Mouse (Mus musculus): ENCODE measurements at regions not wholly inside any gene's neighbourhood (a gene's known extent, or its start where the extent isn't known, plus 50 kb on each side); places are given as distances from the start of the nearest gene placed in this dataset.

DNA sequence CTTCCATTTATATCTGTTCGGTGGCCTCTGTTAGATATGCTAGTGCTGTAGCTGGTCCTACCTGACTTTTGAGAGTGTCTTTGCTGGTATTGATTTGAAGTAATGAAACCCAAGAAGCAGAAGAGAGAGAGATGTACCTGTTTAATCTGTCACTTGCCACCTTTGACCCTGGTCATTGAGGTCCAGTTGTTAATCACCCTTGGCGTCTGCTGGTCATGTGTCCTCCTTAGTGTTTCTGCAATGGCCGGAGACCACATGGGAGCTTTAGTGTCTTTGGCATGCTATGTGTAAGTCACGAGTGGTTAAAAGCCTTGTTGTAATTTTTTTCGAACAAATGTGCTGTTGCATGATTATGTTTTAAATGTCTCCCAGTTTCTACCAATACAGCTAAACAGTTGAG, 193.1 kb downstream of the Dusp6 start:
- no peak for TF ChIP-seq CTCF (IDR thresholded peaks at IDR 0.05; ENCODE audit: low read depth, low read length)
- TF ChIP-seq EP300 (IDR thresholded peaks at IDR 0.05; ENCODE audit: insufficient read depth, low read depth, low read length) = no peak

All from ES-Bruce4 (cell line).